Mouse (Mus musculus) urinary bladder, adult 18-20 months (tissue): ENCODE measurements around the gene Taf6.

ENCODE experiments used
- DNase-seq, 2 experiments: peaks; one replicate each; pipeline ENCODE4 v3.0.0; 2022; ENCODE audit warnings: low spot score in 2 of 2, mixed read lengths in 2 of 2

Gene Taf6

GRCm38 (mm10) chr5:138171695-138172491 is 15.4 kb downstream of the Taf6 start, which contains the start of the genes Ap4m1 and Mcm7:
Gene Ap4m1, plus strand, starts transcription at chr5:138172002.
Gene Mcm7, minus strand, starts transcription at chr5:138172422.
- peak; percentile 97 to 98 for DNase-seq

GRCm38 (mm10) chr5:138170936-138171561 is 16.2 kb downstream of the Taf6 start:
- DNase-seq, result peak; percentile 93 to 94

GRCm38 (mm10) chr5:138165594-138165993 is 21.7 kb downstream of the Taf6 start:
- DNase-seq, result no peak

- no peak for DNase-seq
These were observed 23.6 kb downstream of the Taf6 start for GRCm38 (mm10) chr5:138163610-138164009.

GRCm38 (mm10) chr5:138163046-138163445 is 24.2 kb downstream of the Taf6 start:
- no peak for DNase-seq

GRCm38 (mm10) chr5:138160842-138161665 is 26.2 kb downstream of the Taf6 start, which contains the start of gene Cops6:
Gene Cops6, plus strand, starts transcription at chr5:138161071.
- peak; percentile 91 to 93 for DNase-seq

GRCm38 (mm10) chr5:138160224-138160762 is 27.0 kb downstream of the Taf6 start:
- no peak for DNase-seq

GRCm38 (mm10) chr5:138155443-138155976 is 31.7 kb downstream of the Taf6 start, which contains the start of gene Zfp113:
Gene Zfp113, minus strand, starts transcription at chr5:138155744.
- peak; percentile 78 to 84 for DNase-seq

GRCm38 (mm10) chr5:138154390-138154789 is 32.9 kb downstream of the Taf6 start:
- no peak for DNase-seq

GRCm38 (mm10) chr5:138138585-138138984 is 48.7 kb downstream of the Taf6 start:
- no peak for DNase-seq

- no peak for DNase-seq
These were observed 49.2 kb downstream of the Taf6 start for GRCm38 (mm10) chr5:138137935-138138549.

- DNase-seq, result no peak
These were observed 50.0 kb downstream of the Taf6 start for GRCm38 (mm10) chr5:138137257-138137656.

GRCm38 (mm10) chr5:138132425-138133064 is 54.7 kb downstream of the Taf6 start:
- DNase-seq, result no peak
